Mouse (Mus musculus): ENCODE measurements around the gene Uqcr10. TPM values are rescaled to one million over a fixed set of nuclear protein-coding genes. Genes with fewer than 3 reads are reported as not detected.

Gene Uqcr10
- polyA plus RNA-seq (2017; shearing (Covaris generic)) = 374 TPM

GRCm38 (mm10) chr11:4704072-4704964 is at the start of gene Uqcr10, which contains the start of gene Zmat5:
Gene Uqcr10, minus strand, starts transcription at chr11:4704342.
Gene Zmat5, plus strand, starts transcription at chr11:4704678.

GRCm38 (mm10) chr11:4746733-4747132 is 42.6 kb upstream of the Uqcr10 start, which contains the start of gene Cabp7:
Gene Cabp7, minus strand, starts transcription at chr11:4746778.

Other genes with a start within 250 kb of the Uqcr10 start
- gene Mtmr3, start 109.5 kb downstream of the Uqcr10 start, polyA plus RNA-seq (2017; shearing (Covaris generic)) = 46.7 TPM
- gene Gm11032, start 84.3 kb downstream of the Uqcr10 start, polyA plus RNA-seq (2017; shearing (Covaris generic)) = not detected
- 54.2 TPM for gene Ascc2, start 66.6 kb downstream of the Uqcr10 start, polyA plus RNA-seq (2017; shearing (Covaris generic))
- 113 TPM for gene Zmat5, start 336 bp upstream of the Uqcr10 start, polyA plus RNA-seq (2017; shearing (Covaris generic))
- not detected for gene Cabp7, start 42.4 kb upstream of the Uqcr10 start, polyA plus RNA-seq (2017; shearing (Covaris generic))
- gene Nf2, start 145.2 kb upstream of the Uqcr10 start, polyA plus RNA-seq (2017; shearing (Covaris generic)) = 59.9 TPM
- 50.1 TPM for gene Nipsnap1, start 169.6 kb upstream of the Uqcr10 start, polyA plus RNA-seq (2017; shearing (Covaris generic))
- gene Thoc5, start 191.0 kb upstream of the Uqcr10 start, polyA plus RNA-seq (2017; shearing (Covaris generic)) = 58.8 TPM
- 6.6 TPM for gene Nefh, start 243.7 kb upstream of the Uqcr10 start, polyA plus RNA-seq (2017; shearing (Covaris generic))